Mouse (Mus musculus): ENCODE results near the gene Washc2.
"Not testable (repeated sequence)": the region's sequence is repeated elsewhere in the genome, so short reads cannot be mapped to it uniquely, and the experiment has no call there.

The Washc2 gene

DNA sequence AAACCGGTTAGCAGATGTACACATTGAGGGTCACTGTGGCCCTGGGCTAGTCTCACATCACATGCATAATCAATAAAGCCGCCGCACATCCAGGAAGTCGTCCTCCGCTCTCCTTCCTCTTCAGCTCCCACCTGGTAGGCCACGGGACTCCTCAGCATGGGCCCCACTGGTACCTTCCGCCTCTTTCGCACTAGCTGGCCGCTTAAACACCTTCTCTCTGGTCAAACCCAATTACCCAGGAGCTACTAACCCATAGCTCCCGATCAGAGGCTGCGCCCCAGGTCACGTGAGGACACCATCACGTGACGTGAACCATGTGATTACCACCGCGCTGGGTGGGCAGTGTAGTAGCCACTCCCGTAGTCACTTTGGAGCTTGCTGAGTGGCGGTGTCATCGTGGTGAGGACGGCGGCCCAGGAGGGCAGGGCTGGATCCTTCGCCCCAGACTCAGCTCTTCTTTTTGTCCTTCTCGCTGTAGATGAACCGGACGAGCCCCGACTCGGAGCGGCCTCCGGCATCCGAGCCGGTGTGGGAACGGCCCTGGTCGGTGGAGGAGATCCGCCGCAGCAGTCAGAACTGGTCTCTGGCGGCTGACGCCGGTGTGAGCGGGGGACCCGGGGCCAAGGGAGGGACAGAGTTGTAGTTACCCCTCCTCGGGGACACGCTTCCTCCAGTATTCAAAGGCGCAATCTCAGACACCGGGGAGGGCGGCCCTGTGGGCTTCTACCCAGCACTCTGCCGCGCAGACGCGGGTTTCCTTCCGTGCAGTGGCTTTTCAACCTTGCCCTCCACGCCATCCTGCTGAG lies at the start of gene Washc2:
TSS of gene Washc2 (plus strand) at position 310 of the 806 bp plus-strand sequence.
- DNase-seq (ENCODE audit: low spot score in 2 of 2): peak; percentile 93 to 96

DNA sequence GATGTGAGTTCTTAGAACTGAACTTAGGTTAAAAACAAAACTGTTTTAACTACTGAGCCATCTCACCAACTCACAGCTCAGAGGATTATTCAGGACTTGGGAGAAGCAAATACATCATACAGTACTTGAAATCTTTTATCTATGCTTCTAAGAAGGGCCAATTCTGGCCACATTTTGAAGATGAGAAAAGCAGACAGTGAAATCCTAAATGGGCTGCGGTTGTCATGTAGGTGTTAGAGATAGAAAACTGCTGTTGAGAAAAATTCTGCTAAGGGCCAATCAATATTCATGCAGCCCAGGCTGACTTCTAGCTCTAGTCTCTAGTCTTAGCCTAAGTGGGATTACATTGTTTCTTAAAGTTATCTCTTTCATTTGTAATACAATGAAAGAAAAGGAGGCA lies 41.5 kb upstream of the Washc2 start:
- no peak for DNase-seq (ENCODE audit: low spot score in 2 of 2)

DNA sequence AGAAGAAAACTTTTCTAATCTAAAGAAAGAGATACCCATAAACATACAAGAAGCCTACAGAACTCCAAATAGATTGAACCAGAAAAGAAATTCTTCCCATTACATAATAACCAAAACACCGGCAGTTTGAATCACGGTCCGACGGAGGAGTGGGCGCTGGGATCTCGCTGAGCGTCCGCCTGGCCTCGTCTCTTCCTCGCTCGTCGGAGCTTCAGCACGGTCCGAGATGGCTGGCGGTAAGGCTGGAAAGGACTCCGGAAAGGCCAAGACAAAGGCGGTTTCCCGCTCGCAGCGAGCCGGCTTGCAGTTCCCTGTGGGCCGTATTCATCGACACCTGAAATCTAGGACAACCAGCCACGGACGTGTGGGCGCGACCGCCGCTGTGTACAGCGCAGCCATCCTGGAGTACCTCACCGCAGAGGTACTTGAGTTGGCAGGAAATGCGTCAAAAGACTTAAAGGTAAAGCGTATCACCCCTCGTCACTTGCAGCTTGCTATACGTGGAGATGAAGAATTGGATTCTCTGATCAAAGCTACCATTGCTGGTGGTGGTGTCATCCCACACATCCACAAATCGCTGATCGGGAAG lies 34.2 kb upstream of the Washc2 start:
- not testable (repeated sequence) for DNase-seq (ENCODE audit: low spot score in 2 of 2)

DNA sequence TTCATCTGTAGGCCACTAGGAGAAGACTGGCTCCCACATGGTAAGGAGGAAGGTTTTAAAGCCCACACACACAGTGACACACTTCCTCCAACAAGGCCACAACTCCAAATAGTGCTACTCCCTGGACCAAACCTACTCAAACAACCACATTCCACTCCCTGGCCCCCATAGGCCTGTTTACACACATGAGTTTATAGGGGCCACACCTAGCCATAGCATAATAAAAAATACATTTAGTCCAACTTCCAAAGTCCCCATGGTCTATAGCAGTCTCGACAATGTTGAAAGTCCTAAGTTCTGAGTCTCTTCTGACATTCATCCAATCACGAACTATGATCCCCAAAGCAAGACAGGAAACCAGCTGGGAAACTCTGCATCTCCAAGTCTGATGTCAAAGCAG lies 29.5 kb upstream of the Washc2 start:
- DNase-seq (ENCODE audit: low spot score in 2 of 2): no peak

DNA sequence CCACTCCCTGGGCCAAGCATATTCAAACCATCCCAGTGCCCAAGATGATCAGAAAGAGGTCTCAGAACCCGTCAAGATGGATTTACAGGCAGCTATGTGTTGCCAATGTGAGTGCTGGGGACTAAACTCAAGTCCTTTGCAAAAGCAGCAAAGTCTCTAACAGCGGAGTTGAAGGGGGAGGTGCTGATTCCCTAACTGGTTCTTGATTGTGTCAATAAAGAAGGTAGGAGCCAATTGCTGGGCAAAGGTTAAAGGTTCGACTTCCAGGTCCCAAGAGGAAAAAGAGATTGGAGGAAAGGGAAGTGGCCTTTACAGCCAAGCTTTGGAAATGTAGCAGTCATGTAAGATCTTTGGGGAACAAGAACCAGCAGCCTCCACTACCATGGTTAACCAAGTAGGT lies 27.1 kb upstream of the Washc2 start:
- DNase-seq (ENCODE audit: low spot score in 2 of 2): no peak

DNA sequence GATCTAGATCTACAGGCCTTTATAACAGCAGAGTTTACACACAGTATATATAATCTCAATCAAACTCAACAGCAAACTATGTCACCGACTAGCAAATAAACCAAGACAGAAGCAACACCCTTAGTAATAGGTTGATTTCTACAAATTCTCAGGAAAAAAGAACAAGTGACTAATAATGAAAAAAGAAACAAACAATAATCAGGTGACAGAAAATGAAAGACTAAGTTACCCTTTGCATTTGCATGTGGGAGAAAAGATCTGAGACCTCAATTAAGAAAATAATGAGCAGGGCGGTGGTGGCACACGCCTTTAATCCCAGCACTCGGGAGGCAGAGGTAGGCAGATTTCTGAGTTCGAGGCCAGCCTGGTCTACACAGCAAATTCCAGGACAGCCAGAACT lies 24.3 kb upstream of the Washc2 start:
- no peak for DNase-seq (ENCODE audit: low spot score in 2 of 2)

DNA sequence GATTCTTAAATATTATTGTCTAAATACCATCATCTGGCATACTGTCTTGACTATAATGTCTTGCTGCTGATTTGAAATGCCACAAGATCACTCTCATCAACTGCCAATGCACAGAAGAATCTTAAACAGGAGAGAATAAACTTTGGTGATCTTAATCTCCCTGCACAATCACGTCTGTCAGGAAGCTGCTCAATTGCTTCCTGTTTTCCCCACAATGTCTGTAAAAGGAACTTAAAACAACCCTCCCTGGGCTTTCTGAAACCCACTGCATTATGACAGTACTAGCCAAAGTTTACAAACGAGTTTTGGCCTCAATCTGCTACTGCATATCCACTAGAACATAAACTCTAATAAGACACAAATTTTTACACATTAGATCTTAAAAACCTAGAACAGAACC lies 21.4 kb upstream of the Washc2 start:
- DNase-seq (ENCODE audit: low spot score in 2 of 2): no peak

DNA sequence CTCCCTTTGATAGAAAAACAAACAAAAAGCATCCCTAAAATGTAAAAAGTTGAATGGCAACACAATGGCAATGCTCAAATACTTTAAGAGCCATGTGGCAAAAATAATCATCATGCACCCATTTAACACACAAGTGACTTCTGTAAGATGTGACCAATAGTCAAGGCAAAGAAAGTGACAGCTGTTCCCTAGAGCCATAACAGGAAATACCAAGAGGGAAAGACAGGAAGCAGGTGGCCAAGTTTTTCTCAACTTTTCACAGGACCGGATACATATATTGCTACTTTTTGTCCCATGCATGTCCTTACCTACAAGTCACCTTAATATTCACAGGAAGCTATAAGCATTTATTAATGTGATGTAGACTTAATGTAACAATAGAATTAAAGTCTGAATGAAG lies 18.4 kb upstream of the Washc2 start:
- DNase-seq (ENCODE audit: low spot score in 2 of 2): no peak

DNA sequence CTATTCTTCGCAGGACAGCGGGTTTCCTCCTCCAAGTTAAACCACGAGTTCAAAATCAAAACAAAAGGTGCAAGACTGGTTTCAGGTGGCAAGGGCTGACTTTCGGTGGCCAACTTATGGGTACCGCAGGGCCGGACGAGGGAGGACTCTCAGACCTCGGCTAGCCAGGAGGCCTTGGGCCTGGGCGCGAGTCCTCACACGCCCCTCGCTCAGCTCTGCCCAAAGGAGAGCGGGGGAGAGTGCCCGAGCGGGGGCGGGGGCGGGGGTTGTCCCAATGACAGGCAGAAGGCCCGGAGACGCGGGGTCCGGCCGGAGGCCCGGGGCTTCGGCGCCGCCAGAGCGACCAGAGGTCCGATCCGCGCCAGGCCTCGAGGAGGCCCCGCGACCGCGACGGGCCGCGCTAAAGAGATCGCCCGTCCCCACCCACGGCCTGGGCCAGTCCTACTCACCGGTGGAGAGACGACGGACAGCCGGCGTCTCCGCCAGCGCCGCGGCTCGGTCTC lies 15.0 kb upstream of the Washc2 start:
- DNase-seq (ENCODE audit: low spot score in 2 of 2): no peak

DNA sequence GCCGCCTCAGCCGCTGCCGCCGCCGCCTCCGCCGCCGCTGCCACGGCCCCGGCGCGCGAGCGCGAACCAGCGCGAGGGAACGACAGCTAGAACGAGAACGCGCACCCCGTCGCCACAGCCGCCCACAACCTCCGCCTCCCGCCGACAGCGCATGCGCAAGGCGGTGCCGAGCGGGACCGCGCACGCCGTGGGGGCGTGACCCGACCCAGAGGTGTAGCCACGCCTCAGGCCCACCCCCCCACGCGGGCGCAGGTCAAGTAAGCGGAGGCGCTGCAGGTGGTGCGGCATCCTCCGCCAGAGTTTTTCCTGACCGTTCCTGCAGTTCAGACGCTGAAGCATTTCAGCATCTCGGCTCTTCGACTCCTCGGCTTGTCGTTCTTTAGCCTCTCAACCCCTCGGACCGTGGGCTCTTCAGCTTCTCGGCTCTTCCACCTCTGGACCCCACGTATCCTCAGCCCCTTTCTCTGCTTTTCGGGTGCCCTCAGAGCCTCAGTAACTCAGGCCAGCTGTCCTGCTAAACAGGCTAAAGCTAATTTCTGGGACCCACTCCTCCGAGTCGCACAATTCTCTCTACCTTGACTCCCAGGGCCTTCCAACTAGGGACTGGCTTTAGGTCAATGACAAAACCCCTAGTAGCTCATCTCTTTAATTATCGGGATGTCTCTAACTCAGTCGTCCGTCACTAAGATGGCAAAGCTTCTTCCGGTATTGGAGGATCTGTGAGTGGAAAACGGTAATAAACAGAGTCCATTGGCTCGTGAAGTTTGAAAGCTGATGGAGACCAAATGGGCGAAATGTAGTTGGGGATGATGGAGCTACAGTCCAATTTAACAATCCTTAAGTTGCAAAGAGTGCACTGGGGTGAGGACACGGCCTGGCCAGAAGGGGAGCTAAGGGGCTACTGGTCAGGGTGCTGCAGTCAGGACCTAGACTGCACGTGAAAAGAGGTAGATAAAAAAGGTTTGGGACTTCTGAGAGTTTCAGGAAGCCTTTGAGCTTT lies 14.1 kb upstream of the Washc2 start, which contains the start of gene Tmcc1:
TSS of gene Tmcc1 (minus strand) at position 93 of the 1,000 bp plus-strand sequence.
- peak; percentile 98 for DNase-seq (ENCODE audit: low spot score in 2 of 2)

DNA sequence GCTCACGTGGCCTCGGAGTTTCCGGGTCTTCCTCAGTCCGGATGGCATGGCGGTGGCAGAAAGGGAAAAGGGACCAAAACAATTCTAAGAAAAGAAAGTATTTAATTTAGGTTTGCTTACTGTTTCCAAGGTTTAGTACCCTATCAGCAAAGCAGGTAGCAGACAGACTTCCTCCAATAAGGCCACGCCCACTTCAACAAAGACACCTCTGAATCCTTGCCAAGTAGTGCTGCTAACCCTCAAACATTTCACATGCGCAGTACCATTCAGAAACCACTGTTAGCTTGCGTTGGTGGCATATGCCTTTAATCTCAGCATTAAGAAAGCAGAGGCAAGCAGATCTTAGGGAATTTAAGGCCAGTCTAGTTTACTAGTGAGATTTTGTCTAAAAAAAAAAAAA lies 12.0 kb upstream of the Washc2 start:
- DNase-seq (ENCODE audit: low spot score in 2 of 2): no peak

DNA sequence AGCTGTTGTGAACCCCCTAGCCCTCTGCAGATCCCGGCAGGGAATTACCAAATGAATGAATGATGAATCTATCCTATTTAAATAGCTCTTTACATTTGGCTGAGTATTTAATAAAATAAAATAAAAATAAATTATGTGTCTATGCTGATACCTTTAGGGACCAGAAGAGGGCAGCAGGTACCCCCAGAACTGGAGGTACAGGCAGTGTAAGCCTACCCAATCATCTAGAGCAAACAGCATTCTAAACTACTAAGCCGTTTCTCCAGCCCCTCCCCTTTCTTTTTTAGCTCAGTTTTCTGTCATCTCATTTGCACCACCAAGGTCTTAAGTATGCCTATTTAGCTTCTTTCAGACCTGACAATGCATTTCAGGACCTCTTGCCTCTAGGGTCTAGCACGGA lies 9.7 kb upstream of the Washc2 start:
- DNase-seq (ENCODE audit: low spot score in 2 of 2): no peak

DNA sequence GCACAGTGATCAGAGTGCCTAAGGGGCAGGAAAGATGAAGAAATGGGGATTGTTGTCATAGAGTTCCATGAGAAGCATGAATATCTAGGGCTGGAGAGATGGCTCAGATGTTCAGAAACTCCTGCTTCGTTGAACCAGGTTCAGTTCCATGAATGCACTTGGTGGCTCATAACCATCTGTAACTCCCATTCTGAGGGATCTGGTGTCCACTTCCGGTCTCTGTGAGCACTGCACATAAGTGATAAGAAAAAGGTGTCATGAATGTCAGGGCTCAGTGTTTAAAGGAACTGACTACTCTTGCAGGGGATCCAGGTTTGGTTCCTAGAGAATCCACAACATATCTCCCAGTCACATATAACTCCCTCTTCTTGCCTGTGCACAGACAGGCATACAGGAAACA lies 8.2 kb upstream of the Washc2 start:
- DNase-seq (ENCODE audit: low spot score in 2 of 2): no peak

DNA sequence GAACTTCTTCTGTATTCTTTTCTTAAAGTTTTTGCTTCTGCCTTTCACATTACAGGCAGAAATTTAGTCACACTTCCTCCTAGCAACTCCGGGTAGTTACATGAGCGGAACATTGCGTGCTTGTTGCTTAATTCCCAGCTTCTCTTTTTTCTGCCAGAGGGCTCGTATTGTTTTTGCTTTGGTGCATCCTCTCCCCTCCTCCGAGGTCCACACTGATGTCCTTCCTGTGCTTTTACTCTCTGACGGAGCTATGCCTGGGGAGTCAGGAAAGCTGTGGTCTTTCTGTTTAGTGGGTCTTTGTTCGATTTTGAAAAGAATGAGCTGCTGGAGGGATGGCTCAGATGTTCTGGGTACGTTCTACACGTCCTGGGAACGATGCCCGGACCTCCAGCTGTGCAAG lies 19.9 kb downstream of the Washc2 start:
- DNase-seq (ENCODE audit: low spot score in 2 of 2): no peak

DNA sequence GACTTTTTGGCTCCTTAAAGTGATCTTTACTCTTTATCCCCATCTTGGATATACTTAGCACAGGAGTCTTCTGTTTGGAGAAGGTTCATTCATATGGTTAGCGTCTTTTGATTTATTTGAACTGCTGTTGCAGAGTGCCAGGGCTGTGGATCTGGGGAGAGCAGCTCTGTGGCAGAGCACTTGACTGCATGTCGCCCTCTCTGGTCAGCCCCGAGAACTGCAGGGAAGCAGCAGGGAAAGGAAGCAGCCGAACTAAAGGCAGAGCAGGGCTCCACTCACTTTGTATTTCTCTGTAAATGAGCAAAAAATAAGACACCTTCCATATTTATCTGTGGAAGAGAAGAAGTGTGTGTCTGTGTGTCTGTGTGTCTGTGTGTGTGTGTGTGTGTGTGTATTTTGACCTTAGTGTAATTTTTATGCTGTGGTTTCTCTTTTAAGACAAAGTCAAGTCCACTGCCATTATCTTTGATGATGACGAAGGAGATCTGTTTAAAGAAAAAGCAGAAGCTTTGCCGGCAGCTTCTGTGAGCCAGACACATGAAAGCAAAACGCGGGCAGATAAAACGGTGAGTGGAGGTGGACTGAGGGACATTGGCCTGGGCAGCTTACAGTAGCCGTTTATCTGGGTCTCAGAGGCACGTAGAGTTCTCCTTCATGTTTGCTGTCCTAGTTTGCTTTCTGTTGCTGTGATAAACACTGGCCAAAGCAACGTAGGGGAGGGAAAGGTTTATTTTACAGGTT lies 21.1 kb downstream of the Washc2 start:
- peak; percentile 35 to 72 for DNase-seq (ENCODE audit: low spot score in 2 of 2)

DNA sequence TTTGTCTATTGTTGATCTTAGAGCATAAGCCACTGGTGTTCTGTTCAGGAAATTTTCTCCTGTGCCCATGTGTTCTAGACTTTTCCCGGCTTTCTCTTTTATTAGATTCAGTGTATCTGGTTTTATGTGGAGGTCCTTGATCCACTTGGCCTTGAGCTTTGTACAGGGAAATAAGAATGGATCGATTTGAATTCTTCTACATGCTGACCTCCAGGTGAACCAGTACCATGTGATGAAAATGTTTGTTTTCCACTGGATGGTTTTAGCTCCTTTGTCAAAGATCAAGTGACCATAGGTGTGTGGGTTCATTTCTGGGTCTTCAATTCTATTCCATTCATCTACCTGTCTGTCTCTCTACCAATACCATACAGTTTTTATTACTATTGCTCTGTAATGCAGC lies 27.0 kb downstream of the Washc2 start:
- not testable (repeated sequence) for DNase-seq (ENCODE audit: low spot score in 2 of 2)

DNA sequence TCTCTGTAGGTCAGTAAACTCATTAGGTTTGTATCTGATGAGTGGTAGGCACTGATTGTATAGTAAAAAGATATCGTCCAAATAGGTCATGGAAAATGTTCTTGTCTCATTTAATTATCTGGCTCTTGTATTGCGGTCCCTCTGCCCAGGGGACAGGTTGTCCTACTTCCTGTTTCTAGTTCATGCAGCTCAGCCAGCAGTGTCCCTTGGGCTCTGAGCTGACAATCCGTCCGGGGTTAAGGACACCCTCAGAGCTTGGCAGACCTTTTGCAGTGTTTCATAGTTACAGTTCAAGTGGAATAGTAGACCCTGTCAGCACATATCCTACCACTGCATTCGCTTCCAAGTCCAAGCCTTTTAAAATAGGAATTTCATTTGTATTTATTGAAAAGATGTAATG lies 27.5 kb downstream of the Washc2 start:
- no peak for DNase-seq (ENCODE audit: low spot score in 2 of 2)

DNA sequence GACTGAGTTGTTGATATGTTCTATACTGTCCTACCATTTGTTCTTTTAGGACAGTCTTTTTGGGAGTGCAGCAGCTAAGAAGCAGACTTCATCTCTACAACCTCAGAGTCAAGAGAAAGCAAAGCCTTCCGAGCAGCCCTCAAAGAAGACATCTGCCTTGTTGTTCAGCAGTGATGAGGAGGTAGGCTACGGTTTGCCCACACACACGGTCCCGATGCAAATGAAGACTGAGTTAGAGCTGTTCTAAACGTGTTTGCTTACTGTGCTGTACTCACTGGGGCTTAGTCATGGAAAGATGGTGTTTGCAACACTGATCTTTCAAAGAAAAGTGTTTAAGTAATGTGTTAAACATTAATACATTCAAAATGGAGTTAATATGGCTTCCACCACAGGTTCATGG lies 30.2 kb downstream of the Washc2 start:
- DNase-seq (ENCODE audit: low spot score in 2 of 2): no peak

DNA sequence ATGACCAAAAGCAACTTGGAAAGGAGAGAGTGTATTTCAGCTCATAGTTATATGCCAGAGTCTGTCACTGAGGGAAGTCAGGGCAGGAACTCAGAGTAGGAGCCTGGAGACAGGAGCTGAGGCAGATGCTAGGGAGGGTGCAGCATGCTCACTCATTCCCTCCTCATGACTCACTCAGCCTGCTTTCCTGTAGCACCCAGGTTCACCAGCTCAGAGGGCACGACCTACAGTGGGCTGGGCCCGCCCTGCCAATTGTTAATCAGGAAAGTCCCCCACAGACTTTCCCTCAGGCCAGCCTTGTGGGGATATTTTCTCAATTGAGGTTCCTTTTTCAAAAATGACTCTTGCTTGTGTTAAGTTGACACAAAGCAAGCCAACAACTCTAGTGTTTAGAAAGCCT lies 32.5 kb downstream of the Washc2 start:
- no peak for DNase-seq (ENCODE audit: low spot score in 2 of 2)

DNA sequence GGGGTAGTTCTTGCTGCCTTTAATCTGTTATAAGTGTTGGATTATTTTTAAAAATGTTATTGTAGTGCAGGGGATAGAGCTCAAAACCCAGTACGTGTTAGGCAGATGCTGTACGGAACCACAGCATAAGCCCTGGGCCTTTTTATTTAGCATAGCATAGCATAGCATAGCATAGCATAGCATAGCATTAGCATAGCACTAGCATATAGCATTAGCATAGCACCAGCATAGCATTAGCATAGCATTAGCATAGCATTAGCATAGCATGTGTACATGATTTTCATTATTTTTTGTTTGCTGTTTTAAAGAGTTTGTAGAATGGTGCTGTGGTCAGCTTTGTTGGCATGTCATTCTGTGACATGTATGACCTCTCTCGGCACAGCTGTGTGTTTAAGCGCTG lies 51.8 kb downstream of the Washc2 start:
- DNase-seq (ENCODE audit: low spot score in 2 of 2): no peak

DNA sequence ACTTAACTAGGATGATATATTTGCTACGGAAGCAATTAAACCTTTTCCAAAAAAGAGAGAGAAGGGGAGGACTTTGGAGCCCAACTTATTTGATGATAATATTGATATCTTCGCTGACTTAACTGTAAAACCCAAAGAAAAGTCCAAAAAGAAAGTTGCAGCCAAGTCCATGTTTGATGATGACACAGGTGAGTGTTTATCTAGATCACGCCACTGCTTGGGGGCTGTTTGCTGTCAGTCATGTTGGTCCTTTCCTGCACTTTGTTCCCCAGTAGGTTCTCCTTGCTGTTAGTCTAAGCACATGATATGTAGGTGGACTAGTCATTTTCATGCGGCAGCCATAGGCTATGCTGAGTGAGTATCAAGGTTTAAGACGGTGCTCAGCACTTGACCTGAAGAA lies 52.6 kb downstream of the Washc2 start:
- no peak for DNase-seq (ENCODE audit: low spot score in 2 of 2)

All from urinary bladder, postnatal 4 days (tissue).